Mouse (Mus musculus) MEL (cell line): ENCODE measurements around the gene Cntnap2.

Experiments
- POLR2AphosphoS2 ChIP-seq: IDR thresholded peaks from 2 replicates; pipeline ENCODE4 v1.6.1; 2011; ENCODE audit warnings: low read length, improper control_type of control experiment
- TAL1 ChIP-seq: IDR thresholded peaks from 2 replicates; pipeline ENCODE4 v1.6.1; 2012; ENCODE audit warnings: mild to moderate bottlenecking, inconsistent platforms, low read length, moderate library complexity, mixed read lengths
- USF1 ChIP-seq: IDR thresholded peaks from 2 replicates; pipeline ENCODE4 v1.6.1; 2014; ENCODE audit warnings: low read depth, mild to moderate bottlenecking, inconsistent platforms, low read length, improper control_type of control experiment, moderate library complexity
- ZNF384 ChIP-seq: IDR thresholded peaks from 2 replicates; pipeline ENCODE4 v1.6.1; 2012; ENCODE audit warnings: low read depth, mild to moderate bottlenecking, inconsistent platforms, low read length, improper control_type of control experiment

GRCm38 (mm10) chr6:46362156-46362555, 1303.0 kb downstream of the Cntnap2 start:
- TF ChIP-seq USF1 = no peak
- no peak for TF ChIP-seq ZNF384
- no peak for TF ChIP-seq POLR2AphosphoS2
- TF ChIP-seq TAL1 = no peak
